Mouse (Mus musculus) neural tube, embryonic 15.5 days (tissue): ENCODE data around the gene Sipa1l2. TPM values are rescaled to one million over a fixed set of nuclear protein-coding genes. Genes with fewer than 3 reads are reported as not detected.

Experiments
- ATAC-seq: fragments of 200-750 bp; cut with Nextera tagmentation; 2 replicates; pipeline ENCODE4 v1.8.0; 2017; ENCODE audit warnings: mild to moderate bottlenecking, moderate TSS enrichment, moderate library complexity; ENCODE audit not compliant: low FRiP score
- H3K27ac ChIP-seq: fragments of 300-500 bp; sonication (generic); replicated peaks from 2 replicates; pipeline ENCODE4 v1.5.1; 2015; ENCODE audit warnings: mild to moderate bottlenecking, inconsistent platforms
- H3K27me3 ChIP-seq: fragments of 300-500 bp; sonication (generic); replicated peaks from 2 replicates; pipeline ENCODE4 v1.6.1; 2015; ENCODE audit warnings: inconsistent platforms
- H3K36me3 ChIP-seq: fragments of 300-500 bp; sonication (generic); 2 replicates; pipeline ENCODE4 v1.6.1; 2015; ENCODE audit warnings: inconsistent platforms
- H3K4me1 ChIP-seq: fragments of 300-500 bp; sonication (generic); 2 replicates; pipeline ENCODE4 v1.6.1; 2015; ENCODE audit warnings: inconsistent platforms
- H3K4me2 ChIP-seq: fragments of 300-500 bp; sonication (generic); 2 replicates; pipeline ENCODE4 v1.6.1; 2015; ENCODE audit warnings: inconsistent platforms, mild to moderate bottlenecking, moderate library complexity
- H3K4me3 ChIP-seq: fragments of 300-500 bp; sonication (generic); replicated peaks from 2 replicates; pipeline ENCODE4 v1.5.1; 2015; ENCODE audit warnings: mild to moderate bottlenecking, inconsistent platforms
- H3K9ac ChIP-seq: fragments of 300-500 bp; sonication (generic); replicated peaks from 2 replicates; pipeline ENCODE4 v1.6.1; 2015; ENCODE audit warnings: mild to moderate bottlenecking, inconsistent platforms
- H3K9me3 ChIP-seq: fragments of 300-500 bp; sonication (generic); replicated peaks from 2 replicates; pipeline ENCODE4 v1.6.1; 2016; ENCODE audit warnings: inconsistent platforms
- WGBS: fragments of 180-500 bp; shearing (Covaris S2); methylation state at CpG from one replicate; pipeline ENCODE4 v1.1.7; 2015; ENCODE audit warnings: mixed read lengths; 5-methylcytosine and 5-hydroxymethylcytosine counted together
- polyA plus RNA-seq: library from polyadenylated mRNA; unstranded; fragments of >200 nt; fragmentation: Nextera tagmentation; extraction: Ambion mirVana; gene quantifications from 2 replicates; pipeline ENCODE4 v1.2.1, GENCODE M21; 2015

The Sipa1l2 gene
- polyA plus RNA-seq, 1 experiment from 2014 or later, result 16.3 TPM

DNA sequence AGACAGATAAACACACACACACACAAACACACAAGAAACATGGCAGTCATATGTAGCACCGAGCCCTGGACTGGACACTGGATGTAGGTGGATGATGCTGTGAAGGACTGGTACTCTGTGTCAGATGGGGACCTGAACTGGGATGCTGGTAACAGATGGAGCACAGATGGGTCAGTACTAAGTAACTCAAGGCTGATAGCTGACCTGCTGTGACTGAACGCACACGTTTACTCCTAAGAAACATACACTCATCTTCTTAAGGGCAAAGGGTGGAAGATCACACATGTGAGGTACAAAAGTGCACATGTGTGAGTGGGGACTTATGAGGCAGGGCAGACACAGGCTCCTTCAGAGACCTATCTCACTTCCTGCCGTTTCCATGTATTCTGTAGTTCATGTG is 50.7 kb downstream of the Sipa1l2 start:
- no peak overlapping the region for H3K4me3 ChIP-seq
- ATAC-seq, result no peak
- no peaks in the 10 kb centered on the region for H3K36me3 ChIP-seq
- 74% methylated on average over 4 of the region's 4 CpGs for WGBS
- no peaks in the 10 kb centered on the region for H3K9me3 ChIP-seq
- H3K9ac ChIP-seq, result no peak overlapping the region
- 0 out of 2 replicates have a peak, but pooled peaks cover 3% of the 10 kb centered on the region for H3K27me3 ChIP-seq
- H3K4me2 ChIP-seq, result no peak overlapping the region
- no peak overlapping the region for H3K27ac ChIP-seq
- H3K4me1 ChIP-seq, result peaks cover 38% of the 10 kb centered on the region

- H3K36me3 ChIP-seq, result no peaks in the 10 kb centered on the region
- 0 out of 2 replicates have a peak, but pooled peaks cover 3% of the 10 kb centered on the region for H3K27me3 ChIP-seq
- H3K9ac ChIP-seq, result no peak overlapping the region
- H3K9me3 ChIP-seq, result no peaks in the 10 kb centered on the region
- no peak overlapping the region for H3K4me3 ChIP-seq
- H3K4me1 ChIP-seq, result peaks cover 41% of the 10 kb centered on the region
- 88% methylated on average over 6 of the region's 6 CpGs for WGBS
- H3K27ac ChIP-seq, result no peak overlapping the region
- no peak overlapping the region for H3K4me2 ChIP-seq
- ATAC-seq, result no peak
These were observed 51.3 kb downstream of the Sipa1l2 start for GRCm38 (mm10) chr8:125518301-125518700.

- Histone ChIP-seq H3K9me3 (no peaks in the 10 kb centered on the region), H3K4me3 (no peak overlapping the region), H3K27me3 (0 out of 2 replicates have a peak, but pooled peaks cover 3% of the 10 kb centered on the region), H3K36me3 (no peaks in the 10 kb centered on the region), H3K27ac (no peak overlapping the region), H3K4me2 (no peak overlapping the region), H3K9ac (no peak overlapping the region), H3K4me1 (peaks cover 36% of the 10 kb centered on the region)
- 68% methylated on average over 8 of the region's 8 CpGs for WGBS
- ATAC-seq, result no peak
These were observed 52.2 kb downstream of the Sipa1l2 start for GRCm38 (mm10) chr8:125517397-125517796.

DNA sequence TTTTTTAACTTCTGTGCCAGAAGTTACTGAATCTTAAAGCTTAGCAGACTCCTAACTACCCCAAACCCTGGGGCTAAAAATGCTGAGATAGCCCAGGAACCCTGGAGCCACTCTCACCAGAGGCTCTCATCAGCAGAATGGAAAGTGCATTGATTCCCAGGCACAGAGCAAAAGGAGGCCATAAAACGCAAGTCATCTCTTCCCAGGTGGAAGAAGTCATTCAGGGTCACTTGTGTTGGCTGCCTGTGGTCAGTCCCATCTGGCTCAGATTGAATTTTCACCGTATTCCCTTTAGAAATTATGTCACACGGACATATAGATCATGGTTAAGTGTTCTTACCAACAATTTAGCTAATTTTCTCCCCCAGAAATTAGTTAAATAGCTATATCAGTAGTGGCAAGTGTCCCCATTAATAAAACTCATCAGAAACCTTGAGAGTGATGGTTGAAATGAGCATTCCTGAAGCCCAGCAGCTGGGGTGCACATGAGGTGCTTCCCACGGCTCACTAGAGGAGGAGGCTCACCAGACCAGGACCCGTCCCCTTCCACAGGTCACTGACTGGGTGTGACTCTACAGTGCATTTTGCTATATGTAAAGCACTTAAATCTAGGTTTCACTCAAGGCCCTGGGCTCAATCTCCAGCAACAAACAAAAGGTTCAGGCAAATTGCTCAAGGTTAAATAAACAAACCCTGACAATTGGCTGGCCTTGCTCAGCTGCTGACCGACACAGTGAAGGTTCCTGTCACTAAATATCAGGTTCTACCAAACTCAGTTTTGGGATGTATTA is 53.3 kb downstream of the Sipa1l2 start:
- no peak overlapping the region for H3K4me2 ChIP-seq
- H3K27ac ChIP-seq, result no peak overlapping the region
- 0 out of 2 replicates have a peak, but pooled peaks cover 3% of the 10 kb centered on the region for H3K27me3 ChIP-seq
- H3K9ac ChIP-seq, result no peak overlapping the region
- peaks cover 27% of the 10 kb centered on the region for H3K4me1 ChIP-seq
- no peaks in the 10 kb centered on the region for H3K9me3 ChIP-seq
- 45% methylated on average over 6 of the region's 6 CpGs for WGBS
- H3K36me3 ChIP-seq, result no peaks in the 10 kb centered on the region
- no peak for ATAC-seq
- no peak overlapping the region for H3K4me3 ChIP-seq

GRCm38 (mm10) chr8:125515665-125516064 is 53.9 kb downstream of the Sipa1l2 start:
- Histone ChIP-seq H3K4me2 (no peak overlapping the region), H3K36me3 (no peaks in the 10 kb centered on the region), H3K9ac (no peak overlapping the region), H3K4me3 (no peak overlapping the region), H3K27ac (no peak overlapping the region), H3K4me1 (peaks cover 30% of the 10 kb centered on the region), H3K27me3 (0 out of 2 replicates have a peak, but pooled peaks cover 3% of the 10 kb centered on the region), H3K9me3 (no peaks in the 10 kb centered on the region)
- 52% methylated on average over 8 of the region's 8 CpGs for WGBS
- ATAC-seq, result no peak

DNA sequence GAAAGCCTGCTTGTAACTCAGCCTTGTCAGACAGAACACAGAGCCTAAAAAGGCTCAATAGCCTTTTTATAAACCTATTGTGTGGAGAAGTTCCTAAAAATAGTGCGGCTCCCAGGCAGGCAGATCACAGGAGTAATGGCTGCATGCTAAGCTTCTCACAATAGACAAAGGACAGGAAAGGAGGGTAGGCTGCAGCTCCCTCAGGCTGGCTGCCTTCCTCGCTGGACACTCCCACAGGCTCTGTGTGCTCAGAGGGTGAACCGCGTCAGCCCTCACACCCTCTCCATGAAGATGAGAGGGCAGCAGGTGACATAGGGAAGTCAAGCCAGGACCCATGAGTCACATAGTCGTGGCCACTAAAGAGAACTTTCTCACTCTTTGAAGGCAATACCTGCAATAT is 55.7 kb downstream of the Sipa1l2 start:
- peaks cover 42% of the 10 kb centered on the region for H3K4me1 ChIP-seq
- no peak for ATAC-seq

DNA sequence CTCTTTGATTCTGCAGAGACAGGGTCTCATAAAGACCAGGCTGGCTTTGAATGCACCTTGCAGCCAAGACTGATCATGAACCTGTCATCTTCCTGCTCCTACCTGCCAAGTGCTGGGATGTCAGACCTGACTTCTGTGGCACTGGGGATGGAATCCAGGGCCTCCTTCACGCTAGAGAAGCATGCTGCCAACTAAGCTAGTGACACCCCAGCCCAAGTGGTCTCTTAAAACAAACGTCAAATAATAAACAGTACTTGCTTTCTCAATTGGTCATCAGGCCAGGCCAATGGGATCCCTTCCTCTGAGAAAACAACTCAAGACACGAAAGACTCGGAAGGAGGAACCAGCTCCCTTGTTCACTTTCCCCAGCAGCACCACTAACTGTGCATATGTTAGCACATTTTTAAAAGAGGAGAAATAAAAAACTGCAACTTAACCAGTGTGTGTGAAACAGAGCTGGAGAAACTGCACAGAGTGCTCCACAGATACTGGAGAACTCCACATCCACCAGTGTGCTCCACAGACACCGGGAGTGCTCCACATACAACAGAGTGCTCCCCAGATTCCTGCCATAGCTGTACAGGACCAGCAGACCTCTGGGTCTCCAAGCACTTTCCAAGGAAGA is 56.3 kb downstream of the Sipa1l2 start:
- no peak overlapping the region for H3K4me3 ChIP-seq
- H3K36me3 ChIP-seq, result no peaks in the 10 kb centered on the region
- H3K27me3 ChIP-seq, result 0 out of 2 replicates have a peak, but pooled peaks cover 3% of the 10 kb centered on the region
- H3K27ac ChIP-seq, result peak overlapping the region; percentile 49
- peaks cover 48% of the 10 kb centered on the region for H3K4me1 ChIP-seq
- no peaks in the 10 kb centered on the region for H3K9me3 ChIP-seq
- WGBS, result 52% methylated on average over 5 of the region's 5 CpGs
- H3K9ac ChIP-seq, result no peak overlapping the region
- no peak overlapping the region for H3K4me2 ChIP-seq
- no peak for ATAC-seq

More for the DNA sequence above, 55.7 kb downstream of the Sipa1l2 start:
- Histone ChIP-seq H3K36me3 (no peaks in the 10 kb centered on the region), H3K27ac (peak overlapping the region; percentile 49), H3K9ac (no peak overlapping the region), H3K9me3 (no peaks in the 10 kb centered on the region), H3K4me2 (no peak overlapping the region), H3K4me3 (no peak overlapping the region), H3K27me3 (0 out of 2 replicates have a peak, but pooled peaks cover 3% of the 10 kb centered on the region)
- WGBS, result 12% methylated on average over 5 of the region's 5 CpGs

DNA sequence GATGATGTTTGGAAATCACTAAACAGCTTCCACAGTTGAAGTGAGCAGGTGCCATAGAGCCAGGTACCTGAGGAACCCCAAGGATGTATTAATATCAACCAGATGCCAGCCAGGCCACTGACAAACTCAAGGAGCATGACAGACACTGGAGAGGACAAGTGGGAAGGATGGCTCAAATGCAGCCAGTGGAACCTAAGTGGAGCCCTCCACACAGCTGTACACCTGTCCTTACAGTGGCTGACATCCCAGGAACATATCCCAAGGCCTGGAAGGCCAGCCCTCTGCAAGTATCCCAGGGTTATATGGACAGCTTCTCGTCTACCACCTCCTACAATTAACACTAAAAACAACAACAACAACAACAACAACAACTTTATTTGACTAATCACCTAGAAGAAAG is 57.0 kb downstream of the Sipa1l2 start:
- Histone ChIP-seq H3K4me3 (no peak overlapping the region), H3K4me1 (peaks cover 47% of the 10 kb centered on the region)

GRCm38 (mm10) chr8:125510861-125511668 is 58.5 kb downstream of the Sipa1l2 start:
- H3K4me3 ChIP-seq, result no peak overlapping the region
- 74% methylated on average over 14 of the region's 14 CpGs for WGBS
- no peak for ATAC-seq
- no peaks in the 10 kb centered on the region for H3K36me3 ChIP-seq
- no peak overlapping the region for H3K9ac ChIP-seq
- H3K4me1 ChIP-seq, result peaks cover 49% of the 10 kb centered on the region
- no peaks in the 10 kb centered on the region for H3K9me3 ChIP-seq
- no peak overlapping the region for H3K4me2 ChIP-seq
- H3K27ac ChIP-seq, result no peak overlapping the region
- no peaks in the 10 kb centered on the region for H3K27me3 ChIP-seq

More for the DNA sequence above, 57.0 kb downstream of the Sipa1l2 start:
- 64% methylated on average over 1 of the region's 1 CpGs for WGBS
- Histone ChIP-seq H3K36me3 (no peaks in the 10 kb centered on the region), H3K27ac (no peak overlapping the region), H3K4me2 (no peak overlapping the region), H3K27me3 (no peaks in the 10 kb centered on the region), H3K9me3 (no peaks in the 10 kb centered on the region), H3K9ac (no peak overlapping the region)
- ATAC-seq, result no peak

GRCm38 (mm10) chr8:125509776-125510175 is 59.8 kb downstream of the Sipa1l2 start:
- no peaks in the 10 kb centered on the region for H3K27me3 ChIP-seq
- H3K36me3 ChIP-seq, result no peaks in the 10 kb centered on the region
- 17% methylated on average over 4 of the region's 4 CpGs for WGBS
- H3K4me3 ChIP-seq, result no peak overlapping the region
- no peak overlapping the region for H3K27ac ChIP-seq
- H3K4me2 ChIP-seq, result no peak overlapping the region
- H3K9me3 ChIP-seq, result no peaks in the 10 kb centered on the region
- H3K9ac ChIP-seq, result no peak overlapping the region
- H3K4me1 ChIP-seq, result peaks cover 61% of the 10 kb centered on the region
- ATAC-seq, result no peak

DNA sequence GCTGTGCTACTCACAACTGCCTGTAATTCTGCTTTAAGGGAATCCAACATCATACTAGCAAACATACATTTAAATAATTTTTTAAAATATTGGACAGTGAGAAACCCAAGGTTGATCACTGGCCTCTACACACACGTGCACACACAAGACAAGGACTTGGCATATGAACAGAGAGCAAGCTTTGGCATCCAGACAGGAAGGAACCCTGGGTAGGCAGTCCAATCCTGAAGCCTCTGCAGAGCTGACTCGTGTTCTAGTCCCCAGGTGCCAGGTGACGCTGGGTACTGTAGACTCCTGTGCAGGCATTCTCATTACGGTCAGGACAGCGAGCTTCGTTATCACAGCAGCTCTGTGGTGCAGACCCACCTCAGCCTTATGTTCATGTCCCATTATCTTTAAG is 60.4 kb downstream of the Sipa1l2 start:
- peaks cover 66% of the 10 kb centered on the region for H3K4me1 ChIP-seq
- no peaks in the 10 kb centered on the region for H3K36me3 ChIP-seq
- no peak overlapping the region for H3K27ac ChIP-seq
- WGBS, result 54% methylated on average over 6 of the region's 6 CpGs
- ATAC-seq, result no peak
- H3K4me3 ChIP-seq, result no peak overlapping the region
- no peak overlapping the region for H3K4me2 ChIP-seq
- no peak overlapping the region for H3K9ac ChIP-seq
- no peaks in the 10 kb centered on the region for H3K27me3 ChIP-seq
- no peaks in the 10 kb centered on the region for H3K9me3 ChIP-seq
